Comparison of ENCODE assay signal across 11 mouse cellular contexts in the genomic region with DNA sequence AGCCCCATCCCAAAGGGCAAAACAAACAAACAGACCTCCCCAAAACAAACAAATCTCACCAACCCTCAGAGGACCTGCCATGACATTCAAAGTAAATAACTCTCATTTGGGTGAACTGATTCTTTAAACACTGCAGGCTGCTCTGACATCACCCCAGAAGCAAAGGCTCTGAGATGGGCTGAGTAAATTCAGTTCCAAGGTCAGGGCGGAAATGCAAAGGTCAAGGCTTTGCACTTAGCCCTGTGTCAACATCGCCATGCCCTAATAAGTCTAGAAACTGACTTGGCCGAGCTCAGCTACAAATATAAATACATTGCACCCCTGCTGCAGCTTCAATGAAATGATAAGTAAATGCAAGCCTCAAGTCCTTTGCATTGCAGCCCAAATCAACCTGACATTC.
A peak's percentile ranks its signal among the peaks of the same experiment; 100 is the strongest.
DNase-seq lines count a peak whose midpoint lies in the region; ATAC-seq lines count a peak whose summit lies in the region.
"Had no signal": no experiment of that assay in that cellular context is flagged by ENCODE, and none has a peak within 500 bp of the region (broad histone marks: within the 10 kb centered on the region; RNA-seq: fewer than 3 reads in every experiment).

No protein-coding gene starts in this region.

- WGBS in kidney, embryonic 14.5 days: 19% methylated on average over 3 of the region's 3 CpGs
- 49% methylated on average over 3 of the region's 3 CpGs for WGBS in liver, embryonic 16.5 days (ENCODE audit: insufficient replicate concordance)

- DNase-seq in ES-CJ7 (ENCODE audit: low read depth, low spot score) (peak; percentile 39), ZHBTc4 (ENCODE audit: low read depth, low spot score) (peak; percentile 22)
- no peak for DNase-seq in cerebellum, postnatal 10 days
- DNase-seq in cerebellum, adult 11-12 months: no peak
- DNase-seq in urinary bladder, adult 2 months (ENCODE audit: low spot score): no peak
- no peak for DNase-seq in thymus, postnatal 14 days
- DNase-seq: cerebellum, adult 18-20 months; retina, postnatal 1 day had no signal

- no peaks in the 10 kb centered on the region for H3K27me3 ChIP-seq in kidney, embryonic 14.5 days (ENCODE audit: control insufficient read depth, insufficient read depth, low read length)
- no peaks in the 10 kb centered on the region for H3K27me3 ChIP-seq in liver, embryonic 16.5 days (ENCODE audit: control insufficient read depth, insufficient read depth, low read depth, low read length)
- H3K27me3 ChIP-seq: embryonic facial prominence, embryonic 15.5 days had no signal

- no peak overlapping the region for H3K27ac ChIP-seq in kidney, embryonic 14.5 days (ENCODE audit: low read depth, low read length)
- H3K27ac ChIP-seq in liver, embryonic 16.5 days (ENCODE audit: low read length): peak overlapping the region; percentile 71
- H3K27ac ChIP-seq: embryonic facial prominence, embryonic 15.5 days had no signal

- H3K4me1 ChIP-seq in kidney, embryonic 14.5 days (ENCODE audit: control insufficient read depth, insufficient read depth, low read length): peaks cover 22% of the 10 kb centered on the region
- no peaks in the 10 kb centered on the region; the same call in 1 of the 2 replicates for H3K4me1 ChIP-seq in liver, embryonic 16.5 days (ENCODE audit: control insufficient read depth, low read depth, low read length)

- H3K36me3 ChIP-seq in kidney, embryonic 14.5 days (ENCODE audit: control insufficient read depth, insufficient read depth, low read length): no peaks in the 10 kb centered on the region
- H3K36me3 ChIP-seq in liver, embryonic 16.5 days (ENCODE audit: control insufficient read depth, insufficient read depth): no peaks in the 10 kb centered on the region
- H3K36me3 ChIP-seq: embryonic facial prominence, embryonic 15.5 days had no signal

- H3K4me3 ChIP-seq in kidney, embryonic 14.5 days (ENCODE audit: low read length): no peak overlapping the region
- H3K4me3 ChIP-seq in liver, embryonic 16.5 days (ENCODE audit: low read depth, low read length): no peak overlapping the region
- H3K4me3 ChIP-seq: embryonic facial prominence, embryonic 15.5 days had no signal

- H3K9me3 ChIP-seq in kidney, embryonic 14.5 days (ENCODE audit: control insufficient read depth, low read length): no peaks in the 10 kb centered on the region
- H3K9me3 ChIP-seq in liver, embryonic 16.5 days (replicated peaks; ENCODE audit: control insufficient read depth, low read length): no peaks in the 10 kb centered on the region
- H3K9me3 ChIP-seq: embryonic facial prominence, embryonic 15.5 days had no signal

- no peak overlapping the region for H3K4me2 ChIP-seq in kidney, embryonic 14.5 days (replicated peaks; ENCODE audit: low read depth, low read length)
- 0 out of 2 replicates have a peak overlapping the region, but pooled peaks have one; percentile 9 for H3K4me2 ChIP-seq in liver, embryonic 16.5 days (ENCODE audit: low read depth, low read length)
- H3K4me2 ChIP-seq: embryonic facial prominence, embryonic 15.5 days had no signal

- H3K9ac ChIP-seq in kidney, embryonic 14.5 days (ENCODE audit: low read depth, low read length): no peak overlapping the region
- H3K9ac ChIP-seq in liver, embryonic 16.5 days (ENCODE audit: low read depth, low read length): no peak overlapping the region
- H3K9ac ChIP-seq: embryonic facial prominence, embryonic 15.5 days had no signal

- peak; percentile 37; the same call in 1 of the 2 replicates for ATAC-seq in kidney, embryonic 14.5 days (ENCODE audit: low FRiP score, low TSS enrichment)
- peak; percentile 58 for ATAC-seq in liver, embryonic 16.5 days (ENCODE audit: low read depth)

Comparison
In these comparisons a context has a peak if more than half of its experiments do, and no peak if none do; other contexts are left out.
1. DNase-seq: peak in ES-CJ7 (single experiment) and ZHBTc4 (single experiment); none in cerebellum, postnatal 10 days (0 of 2), cerebellum, adult 11-12 months (single experiment), urinary bladder, adult 2 months (single experiment) and thymus, postnatal 14 days (single experiment).